Mouse (Mus musculus): ENCODE data around the gene Msln.

The Msln gene

DNA sequence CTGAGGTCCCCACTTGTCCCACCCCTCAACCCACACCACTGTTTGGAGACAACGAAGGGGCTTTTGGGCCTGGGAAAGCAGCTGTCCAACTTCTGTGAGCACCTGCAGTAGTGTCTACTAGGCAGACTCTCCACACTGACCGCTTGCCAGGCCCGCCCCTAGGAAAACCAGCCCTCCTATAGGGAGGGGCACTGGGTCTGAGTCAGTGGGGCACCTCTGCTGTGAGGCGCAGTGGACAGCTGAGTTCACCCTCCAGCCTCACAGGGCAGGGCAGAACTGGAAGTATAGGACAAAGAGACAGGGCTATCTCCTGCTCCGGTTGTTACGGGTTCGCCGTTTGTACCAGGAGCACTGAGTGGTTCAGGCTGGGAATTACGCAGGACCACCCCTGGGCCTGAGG lies at the start of gene Msln:
Gene Msln, minus strand, starts transcription at position 138 of the 400 bp plus-strand sequence.
- peak; percentile 37 for DNase-seq (ENCODE audit: low spot score)

DNA sequence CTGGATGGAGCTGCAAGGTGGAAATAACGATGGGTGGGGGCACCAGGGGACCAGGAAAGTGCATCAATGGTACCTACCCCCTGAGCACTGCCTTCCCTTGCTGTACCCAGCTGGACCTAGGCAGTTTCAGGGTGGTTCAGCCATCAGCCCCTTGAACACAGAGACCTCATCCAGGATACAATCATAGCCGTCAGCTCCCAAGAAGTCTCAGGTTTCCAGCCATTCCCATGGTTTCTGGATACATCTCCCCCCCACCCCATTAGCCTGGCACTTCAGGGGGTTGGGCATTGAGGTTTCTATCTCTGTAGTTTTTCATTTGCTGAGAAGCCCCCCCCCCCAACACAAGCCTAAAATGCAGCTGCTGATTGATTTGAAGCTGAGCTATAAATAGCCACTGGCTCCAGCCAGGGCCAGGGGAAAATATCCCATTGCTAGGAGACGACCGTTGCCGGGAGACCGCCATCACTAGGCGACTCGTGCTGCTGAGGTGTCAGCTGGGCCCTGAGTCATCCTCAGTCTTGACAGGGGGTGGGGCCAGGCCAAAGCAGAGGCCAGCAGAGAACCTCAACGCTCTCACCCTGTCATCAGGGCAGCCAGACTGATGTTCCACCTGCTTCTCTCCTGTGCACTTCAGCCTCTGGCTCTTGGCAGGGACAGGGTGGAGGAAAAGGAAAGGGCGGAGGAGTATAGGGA lies 48.8 kb upstream of the Msln start:
- DNase-seq (ENCODE audit: low spot score) = no peak

DNA sequence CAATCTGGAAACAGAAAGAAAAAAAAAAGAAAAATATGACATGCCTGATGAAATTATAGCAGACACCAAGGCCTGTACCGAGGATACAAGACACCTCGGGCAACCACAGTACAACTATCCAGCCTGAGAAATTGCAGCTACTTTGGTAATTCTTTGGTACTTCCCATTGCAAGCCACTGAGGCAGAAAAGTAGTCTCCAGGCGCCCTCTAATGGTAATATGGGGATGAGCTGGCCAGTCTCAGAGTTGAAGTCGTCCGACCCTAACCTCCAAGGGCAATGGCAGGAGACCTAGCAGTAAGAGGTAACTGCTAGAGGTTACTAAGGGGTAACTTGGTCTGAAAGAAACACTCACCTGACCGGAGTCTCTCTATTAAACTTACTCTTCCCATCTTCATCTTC lies 46.9 kb upstream of the Msln start:
- peak; percentile 62 for DNase-seq (ENCODE audit: low spot score)

DNA sequence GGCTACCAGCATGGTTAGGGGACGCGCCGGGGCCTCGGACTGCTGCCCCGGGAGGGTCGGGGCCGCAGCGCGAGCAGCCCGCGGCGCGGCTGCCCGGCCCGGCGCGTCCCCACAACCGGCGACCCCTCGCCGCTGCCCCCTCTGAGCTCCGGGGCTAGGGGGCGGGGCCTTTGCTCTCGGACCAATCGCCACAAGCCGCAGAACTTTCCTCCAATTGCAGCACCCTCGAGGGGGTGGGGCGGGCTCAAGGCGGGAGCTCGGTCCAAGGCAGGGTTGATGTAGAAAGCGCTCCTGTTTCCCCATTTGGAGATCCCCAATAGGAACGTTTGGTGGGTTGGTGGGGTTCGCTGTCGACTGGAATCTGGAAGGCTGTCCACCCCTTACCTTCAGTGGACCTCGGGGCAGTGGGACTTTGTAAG lies 42.8 kb upstream of the Msln start, which contains the start of gene Metrn:
Gene Metrn, minus strand, starts transcription at position 186 of the 419 bp plus-strand sequence.
- peak; percentile 85 for DNase-seq (ENCODE audit: low spot score)

DNA sequence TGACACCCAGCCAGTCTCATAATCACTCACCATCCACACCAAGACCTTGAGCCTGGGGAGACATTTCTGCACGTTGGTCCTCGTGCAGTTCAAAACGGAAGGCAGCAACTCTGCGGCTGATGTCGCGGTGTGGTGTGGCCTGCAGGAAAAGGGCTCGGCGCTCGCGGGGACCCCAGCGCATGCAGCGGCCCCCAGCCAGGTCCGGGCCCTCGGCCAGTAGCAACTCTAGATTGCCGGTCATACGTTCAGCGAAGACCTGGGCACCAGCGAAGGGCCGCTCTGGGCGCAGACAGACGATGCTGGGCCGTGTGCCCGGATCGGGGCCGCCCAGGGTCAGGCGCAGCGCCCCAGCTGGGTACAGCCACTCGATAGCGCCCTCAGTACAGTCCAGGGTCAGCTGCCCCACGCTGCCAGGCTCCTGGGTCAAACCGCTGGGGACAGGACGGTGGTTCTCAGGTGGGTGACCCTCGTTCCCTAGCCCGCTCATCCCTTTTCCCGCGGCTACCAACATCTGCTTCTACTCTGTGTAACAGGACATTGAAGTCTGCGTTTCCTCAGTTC lies 42.1 kb upstream of the Msln start:
- DNase-seq (ENCODE audit: low spot score) = no peak

DNA sequence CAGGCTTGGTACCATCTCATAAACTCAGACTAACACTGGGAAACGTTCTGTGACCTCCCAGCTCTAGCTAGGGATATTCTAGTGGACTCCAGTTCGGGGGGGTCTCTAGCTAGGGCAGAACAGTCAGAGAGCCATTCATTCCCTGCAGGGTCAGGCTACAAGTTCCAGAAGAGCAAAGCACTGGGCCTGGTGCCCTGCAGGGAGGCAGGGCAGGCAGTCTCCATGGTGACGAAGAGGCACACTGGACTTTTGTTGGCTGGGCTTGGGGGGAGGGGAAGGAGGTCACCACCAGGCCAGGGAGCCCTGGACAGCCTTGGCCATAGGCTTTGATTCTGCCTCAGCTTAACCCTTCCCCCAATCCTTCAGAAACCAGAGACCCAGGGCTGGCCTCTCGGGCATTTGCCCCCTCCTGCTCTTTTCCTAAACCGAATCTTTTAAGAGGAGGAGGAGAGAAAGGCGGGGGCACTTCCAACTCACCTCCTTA lies 41.5 kb upstream of the Msln start, which contains the start of gene AC134908.4:
Gene AC134908.4, minus strand, starts transcription at position 51 of the 484 bp plus-strand sequence.
- DNase-seq (ENCODE audit: low spot score) = no peak

DNA sequence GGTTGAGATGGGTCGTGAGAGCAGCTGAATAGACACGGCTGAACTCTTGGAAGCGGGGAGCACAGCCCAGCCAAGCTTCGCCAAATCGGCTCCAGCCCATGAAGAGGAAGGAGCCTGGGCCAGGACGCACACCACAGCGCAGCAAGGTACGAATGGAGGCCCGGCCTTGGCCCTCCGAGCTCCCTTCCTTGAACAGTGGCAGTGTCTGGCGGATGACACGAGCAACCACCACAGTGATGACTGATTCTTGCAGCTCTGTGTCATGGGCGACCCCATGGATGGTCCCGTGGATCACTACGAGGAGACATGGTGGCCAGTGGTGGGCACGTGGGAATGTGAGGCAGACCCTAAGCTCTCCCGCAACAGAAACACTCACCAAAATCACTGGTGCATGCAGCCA lies 40.8 kb upstream of the Msln start:
- DNase-seq (ENCODE audit: low spot score) = no peak

DNA sequence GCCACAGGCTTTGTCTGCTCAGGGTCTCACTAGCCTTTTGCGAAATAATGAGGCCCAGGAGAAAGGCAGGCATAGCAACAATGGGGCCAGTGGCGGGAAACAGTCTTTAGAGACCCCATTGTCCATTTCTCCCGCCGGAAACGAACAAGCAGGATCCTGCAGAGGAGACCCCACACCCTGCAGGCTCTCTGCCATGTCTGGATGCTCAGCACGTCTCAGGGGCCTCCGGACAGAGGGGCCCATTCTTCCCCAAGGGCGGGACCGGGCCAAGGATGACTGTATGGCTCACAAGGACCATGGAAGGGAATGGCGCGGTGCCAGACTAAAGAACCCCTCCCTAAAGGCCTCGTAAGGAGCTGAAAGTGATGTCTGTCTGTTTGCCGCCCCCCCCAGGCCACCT lies 40.0 kb upstream of the Msln start:
- no peak for DNase-seq (ENCODE audit: low spot score)

DNA sequence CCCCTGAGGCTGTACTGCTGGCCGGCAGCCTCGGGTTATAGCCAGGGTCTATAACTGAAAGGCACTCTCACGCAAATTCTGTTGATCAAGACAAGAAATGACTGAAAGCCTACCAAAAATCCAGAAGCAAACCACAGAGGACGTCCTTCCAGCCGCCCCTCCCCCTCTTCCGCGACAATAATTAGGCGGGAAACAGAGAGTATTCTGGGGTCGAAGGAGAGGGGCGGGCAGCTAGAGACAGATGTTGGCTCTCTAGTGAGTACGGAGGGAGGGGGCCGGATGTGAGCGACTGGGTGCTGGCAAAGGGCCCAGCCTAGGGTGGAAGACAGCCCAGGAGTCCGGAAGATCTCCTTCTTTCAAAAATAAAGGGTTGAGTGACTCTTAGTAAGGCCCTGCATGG lies 38.4 kb upstream of the Msln start, which contains the start of gene Fam173a:
Gene Fam173a, minus strand, starts transcription at position 287 of the 400 bp plus-strand sequence.
- DNase-seq (ENCODE audit: low spot score) = peak; percentile 73

DNA sequence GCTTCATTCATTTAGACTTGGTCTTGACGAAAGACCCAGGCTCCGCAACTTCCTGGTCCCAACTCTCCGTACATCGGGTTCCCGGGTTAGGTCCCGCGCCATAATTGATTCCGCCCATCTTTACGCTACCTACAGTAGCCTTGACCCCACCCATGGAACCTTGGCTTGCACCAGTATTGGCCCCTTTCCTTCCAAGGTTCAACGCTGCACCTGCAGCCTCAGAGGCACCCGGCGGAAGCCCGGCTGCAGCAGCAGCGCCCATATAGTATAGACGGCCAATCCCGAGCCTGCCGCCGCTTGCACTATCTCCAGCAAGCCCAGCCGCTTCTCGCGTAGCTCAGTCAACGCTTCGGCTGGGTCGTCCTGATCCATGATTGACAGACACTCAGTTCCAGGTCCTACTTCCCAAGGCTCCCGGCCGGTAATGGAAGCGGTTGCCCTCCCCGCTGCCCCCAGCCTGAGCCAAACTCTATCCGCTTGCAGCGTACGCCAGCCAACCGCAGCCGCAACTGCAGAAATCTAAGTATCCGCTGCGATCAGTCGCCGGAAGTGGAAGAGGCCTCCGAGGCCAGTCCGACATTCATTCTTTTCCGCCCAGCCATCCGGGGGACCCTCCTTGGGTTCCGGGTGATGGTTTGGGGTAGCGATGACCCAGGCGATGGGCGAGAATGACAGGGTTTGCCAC lies 37.8 kb upstream of the Msln start:
- peak; percentile 83 for DNase-seq (ENCODE audit: low spot score)

DNA sequence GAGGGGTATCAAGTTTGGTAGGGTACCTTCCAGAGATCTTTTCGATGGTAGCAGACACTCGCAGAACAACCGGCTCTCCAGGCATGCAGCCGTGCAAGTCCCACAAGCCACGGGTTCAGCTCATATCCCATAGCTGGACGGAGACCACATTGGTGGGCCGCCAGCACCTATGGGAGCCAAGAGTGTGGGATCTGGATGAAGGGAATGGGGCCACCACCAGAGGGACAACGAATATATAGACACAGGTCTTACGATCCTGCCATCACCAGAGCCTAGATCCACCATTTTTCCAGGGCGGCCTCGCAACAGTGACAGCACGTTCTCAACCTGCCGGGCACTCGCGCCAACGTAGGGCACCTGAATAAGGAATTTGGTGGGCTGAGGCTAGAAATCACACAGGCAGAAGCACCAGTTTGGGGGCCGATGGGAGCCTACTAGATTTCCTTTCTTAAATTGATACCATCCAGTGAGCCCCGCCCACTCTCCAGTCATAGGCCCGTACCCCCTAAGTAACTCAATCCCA lies 37.2 kb upstream of the Msln start:
- DNase-seq (ENCODE audit: low spot score) = no peak

DNA sequence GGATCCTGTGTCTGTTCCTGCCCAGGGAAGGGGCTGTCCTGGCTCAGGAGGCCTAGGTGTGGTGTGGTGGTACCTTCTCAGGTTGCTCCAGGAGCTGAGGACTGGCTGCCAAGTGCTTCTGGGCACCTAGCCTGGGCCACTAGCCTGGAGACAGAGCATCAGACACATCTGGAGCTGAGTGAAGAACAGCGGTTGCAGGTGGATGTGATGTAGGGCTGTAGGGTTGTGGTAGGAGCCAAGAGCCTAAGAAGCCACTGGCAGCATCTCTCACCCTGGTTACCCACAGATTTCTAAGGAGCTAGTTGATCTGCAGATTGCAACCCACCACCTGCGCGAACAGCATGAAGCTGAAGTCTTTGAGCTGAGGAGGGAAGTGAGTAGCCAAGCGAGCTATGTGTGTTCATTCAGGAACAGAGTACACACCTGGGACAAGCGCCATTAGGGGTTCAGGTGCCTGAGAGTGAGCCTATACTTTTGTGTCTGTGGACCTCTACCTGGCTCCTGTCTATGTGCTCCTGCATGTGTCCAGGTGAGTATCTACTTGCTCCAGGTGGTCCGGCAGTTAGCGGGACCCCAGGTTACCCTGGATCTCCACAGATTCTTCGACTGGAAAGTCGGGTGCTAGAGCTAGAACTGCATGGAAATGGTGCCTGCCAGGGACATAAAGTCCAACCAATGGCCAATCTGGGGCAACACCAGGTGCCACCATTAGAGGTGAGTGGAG lies 32.8 kb upstream of the Msln start:
- DNase-seq (ENCODE audit: low spot score) = no peak

DNA sequence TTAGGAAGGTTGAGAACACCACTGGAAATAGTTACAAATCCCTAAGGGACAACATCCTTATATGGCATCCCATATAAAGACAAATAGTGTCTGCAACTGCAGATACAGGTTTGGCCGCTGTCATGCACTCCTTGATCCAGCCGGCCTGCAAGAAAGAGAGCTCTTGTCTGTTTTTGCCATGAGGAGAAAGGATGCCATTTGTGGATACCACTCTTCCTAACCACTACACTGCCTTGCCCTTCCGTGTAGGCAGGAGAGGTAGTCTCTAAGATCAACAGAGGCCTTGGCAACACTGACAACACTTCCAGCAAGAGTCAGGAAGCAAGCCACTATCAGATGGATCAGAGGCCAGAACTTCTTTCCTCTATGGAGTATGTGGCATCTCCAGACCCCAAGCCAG lies 32.1 kb upstream of the Msln start, which contains the start of gene Ccdc78:
Gene Ccdc78, plus strand, starts transcription at position 301 of the 400 bp plus-strand sequence.
- no peak for DNase-seq (ENCODE audit: low spot score)

DNA sequence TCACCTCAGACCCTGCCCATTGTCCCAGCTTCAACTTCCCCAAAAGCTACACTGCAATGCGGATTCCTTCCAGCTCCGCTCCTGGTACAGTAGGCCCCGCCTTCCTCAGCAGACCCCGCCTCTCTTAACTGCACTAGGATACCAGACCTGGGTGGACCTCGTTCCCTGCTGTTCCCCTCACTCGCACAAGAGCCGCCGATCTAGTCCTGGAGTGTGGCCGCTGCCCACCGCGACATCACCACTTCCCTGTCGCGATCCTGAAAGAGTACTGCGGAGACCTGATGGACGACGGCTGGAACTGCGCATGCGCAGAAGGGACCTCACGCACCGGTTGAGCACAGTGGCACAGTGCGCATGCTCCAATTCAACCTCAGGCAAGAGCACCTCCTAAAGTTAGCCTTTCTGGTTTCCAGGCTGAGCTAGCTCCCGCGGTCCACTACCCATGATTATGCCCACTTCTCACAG lies 31.1 kb upstream of the Msln start, which contains the start of gene Haghl:
Gene Haghl, minus strand, starts transcription at position 393 of the 465 bp plus-strand sequence.
- peak; percentile 97 for DNase-seq (ENCODE audit: low spot score)

DNA sequence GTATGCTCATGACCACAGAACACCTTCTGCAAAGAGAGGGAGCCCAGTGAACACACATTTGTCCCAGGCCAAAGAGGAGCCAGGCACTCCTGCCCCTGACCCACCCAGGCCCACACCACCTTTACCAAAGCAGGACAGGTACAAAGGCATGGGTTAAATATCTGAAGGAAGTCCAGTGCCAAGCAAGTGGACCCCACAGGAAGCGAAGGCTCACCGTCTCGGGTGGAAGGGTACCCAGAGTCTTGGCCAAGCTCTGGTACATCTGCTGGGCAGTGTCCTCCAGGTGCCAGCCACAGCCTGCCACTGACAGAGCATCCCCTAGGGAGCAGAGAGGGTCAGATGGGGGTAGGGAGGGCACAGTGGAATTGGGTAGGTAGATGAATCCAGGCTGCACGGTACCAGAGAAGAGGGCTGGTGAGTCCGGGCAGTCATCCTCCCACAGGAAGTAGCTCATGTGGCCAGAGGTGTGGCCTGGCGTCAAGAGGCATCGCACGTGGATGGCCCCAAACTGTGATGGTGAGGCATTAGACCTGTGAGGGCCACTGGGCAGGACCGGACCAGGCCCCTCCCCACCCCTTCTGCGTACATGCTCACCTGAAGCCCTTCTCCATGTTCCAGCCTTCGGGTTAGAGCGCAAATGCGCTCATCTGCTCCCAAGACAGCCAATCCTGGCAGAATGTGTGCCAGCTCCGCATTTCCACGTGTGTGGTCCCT lies 29.8 kb upstream of the Msln start:
- DNase-seq (ENCODE audit: low spot score) = no peak

DNA sequence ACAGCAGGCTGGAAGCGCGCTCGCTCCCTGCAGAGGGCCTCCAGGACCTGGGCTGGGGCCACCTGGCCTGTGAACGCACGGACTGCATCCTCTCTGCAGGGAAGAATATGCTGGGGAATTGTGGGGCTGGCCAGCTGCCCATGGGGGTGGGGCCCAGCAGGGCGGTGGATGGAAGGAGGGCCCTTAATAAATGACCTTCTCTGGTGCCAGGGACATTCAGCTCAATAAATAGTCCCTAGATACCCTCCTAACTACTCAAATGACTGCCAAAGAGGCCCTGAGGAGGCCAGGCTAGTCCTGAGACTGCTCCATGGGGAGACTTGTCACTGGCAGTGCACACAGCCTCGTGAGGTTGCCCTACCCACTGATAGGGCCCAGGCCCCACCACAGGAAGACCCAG lies 28.9 kb upstream of the Msln start:
- no peak for DNase-seq (ENCODE audit: low spot score)

DNA sequence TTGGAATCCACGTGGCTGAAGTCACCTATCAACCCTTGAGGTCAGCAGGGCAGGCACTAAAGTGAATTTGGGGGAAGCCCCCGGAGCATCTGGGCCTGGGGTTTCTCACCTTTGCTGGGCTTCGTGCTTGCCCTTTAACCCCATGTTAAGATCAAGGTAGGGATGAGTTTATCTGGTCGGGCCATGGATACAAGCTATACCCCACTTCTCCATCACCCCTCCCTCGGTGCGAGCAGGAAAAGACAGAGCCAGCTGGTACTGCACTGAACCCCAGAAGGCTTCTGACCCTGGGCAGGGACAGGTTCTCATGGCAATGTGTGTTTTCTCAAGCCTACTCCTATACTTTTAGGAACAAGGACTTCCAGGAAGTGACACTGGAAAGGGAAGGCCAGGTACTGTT lies 27.2 kb upstream of the Msln start:
- DNase-seq (ENCODE audit: low spot score) = no peak

DNA sequence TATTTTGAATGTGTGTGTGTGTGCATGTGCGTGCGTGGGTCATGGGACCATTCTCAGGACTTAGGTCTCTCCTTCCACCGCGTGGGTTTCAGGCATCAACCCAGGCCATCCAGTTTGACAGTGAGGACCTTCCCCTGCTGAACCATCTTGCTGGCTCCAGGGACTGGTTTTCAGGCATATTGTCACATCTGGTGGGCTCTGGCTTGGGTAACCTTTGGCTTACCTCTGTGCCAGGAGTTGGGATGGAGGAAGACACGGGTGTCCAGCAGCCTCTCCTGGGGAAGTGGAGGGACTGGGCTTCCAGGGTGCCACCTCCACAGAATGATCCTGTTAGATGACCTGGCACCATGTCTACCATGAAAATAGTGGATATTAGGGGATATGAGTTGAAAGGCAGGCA lies 23.8 kb upstream of the Msln start:
- DNase-seq (ENCODE audit: low spot score) = no peak

DNA sequence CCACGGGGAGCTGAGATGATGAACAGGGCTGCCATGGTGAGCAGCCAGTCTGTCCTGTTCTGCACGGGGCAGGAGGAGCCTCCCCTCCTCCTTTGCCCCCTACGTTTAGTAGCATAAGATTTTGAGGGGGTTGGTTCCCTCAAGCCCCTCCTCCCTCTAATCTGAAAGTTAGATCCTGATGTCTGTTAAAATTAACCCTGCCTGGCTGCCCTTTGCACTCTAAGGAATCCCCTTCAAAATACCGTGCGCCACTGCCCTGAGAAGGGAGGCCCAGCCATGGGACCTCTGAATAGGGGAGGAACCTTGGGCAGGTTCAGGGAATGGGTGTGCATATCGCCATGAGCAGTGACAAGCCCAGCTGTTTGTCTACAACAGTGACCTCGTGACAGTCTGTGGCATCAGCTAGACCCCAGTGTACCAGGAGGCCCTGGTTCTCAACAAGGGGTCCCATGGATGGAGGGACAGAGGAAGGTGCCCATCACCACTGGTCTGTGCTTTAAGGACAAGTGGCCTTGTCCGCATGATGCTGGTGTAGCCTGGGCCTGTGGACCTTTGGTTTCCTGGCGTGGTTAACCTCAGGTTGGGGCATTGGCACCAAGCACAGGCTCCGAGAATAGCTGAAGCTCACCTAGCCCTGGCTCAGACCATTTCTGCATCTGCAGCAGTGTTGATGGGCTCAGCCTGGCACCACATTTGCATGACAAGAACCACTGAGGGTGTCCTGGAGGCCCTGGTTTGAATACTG lies 21.3 kb upstream of the Msln start:
- no peak for DNase-seq (ENCODE audit: low spot score)

DNA sequence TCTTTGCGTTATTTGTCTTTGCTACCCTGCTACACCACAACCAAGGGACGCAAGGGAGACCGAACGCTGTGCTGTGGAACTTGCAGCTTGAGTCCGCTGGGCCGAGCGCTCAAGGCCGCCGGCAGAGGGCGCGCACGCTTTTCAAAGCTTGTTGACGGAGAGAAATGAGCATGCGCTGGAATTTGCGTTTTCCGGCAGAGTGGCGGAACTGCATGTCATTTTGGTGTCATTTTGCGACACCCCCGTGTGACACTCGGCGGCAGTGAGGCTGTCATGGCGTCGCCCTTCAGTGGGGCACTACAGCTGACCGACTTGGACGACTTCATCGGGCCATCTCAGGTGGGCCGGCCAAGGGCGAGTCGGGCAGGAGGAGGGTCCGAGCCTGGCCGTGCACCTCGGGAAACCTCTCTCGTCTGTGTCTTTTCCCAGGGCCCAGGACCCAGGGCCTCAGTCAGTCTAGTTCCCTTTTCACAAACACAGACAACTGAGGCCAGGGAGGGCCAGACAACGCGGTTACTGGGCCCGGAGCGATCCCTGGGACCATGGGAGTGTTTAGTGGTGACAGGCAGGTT lies 19.5 kb upstream of the Msln start, which contains the start of gene Narfl:
Gene Narfl, plus strand, starts transcription at position 228 of the 572 bp plus-strand sequence.
- DNase-seq (ENCODE audit: low spot score) = peak; percentile 97
